Mouse (Mus musculus): ENCODE data around the gene Ceacam1.
"Not testable (repeated sequence)": the region's sequence is repeated elsewhere in the genome, so short reads cannot be mapped to it uniquely, and the experiment has no call there.

Gene Ceacam1

GRCm38 (mm10) chr7:25477091-25477751 lies at the start of gene Ceacam1:
Gene Ceacam1, minus strand, starts transcription at chr7:25477603.
- peak; percentile 67 for DNase-seq

GRCm38 (mm10) chr7:25516070-25516777 lies 38.8 kb upstream of the Ceacam1 start:
- not testable (repeated sequence) for DNase-seq

GRCm38 (mm10) chr7:25515667-25516066 lies 38.3 kb upstream of the Ceacam1 start:
- DNase-seq = not testable (repeated sequence)

GRCm38 (mm10) chr7:25509925-25510324 lies 32.5 kb upstream of the Ceacam1 start:
- DNase-seq = no peak

GRCm38 (mm10) chr7:25494649-25495048 lies 17.2 kb upstream of the Ceacam1 start:
- DNase-seq = no peak

GRCm38 (mm10) chr7:25490698-25491097 lies 13.3 kb upstream of the Ceacam1 start:
- DNase-seq = not testable (repeated sequence)

GRCm38 (mm10) chr7:25489382-25489781 lies 12.0 kb upstream of the Ceacam1 start:
- not testable (repeated sequence) for DNase-seq

- DNase-seq = peak; percentile 45
Observed at GRCm38 (mm10) chr7:25486186-25486585, 8.8 kb upstream of the Ceacam1 start.

GRCm38 (mm10) chr7:25485061-25485460 lies 7.7 kb upstream of the Ceacam1 start:
- no peak for DNase-seq

GRCm38 (mm10) chr7:25483133-25483735 lies 5.8 kb upstream of the Ceacam1 start:
- no peak for DNase-seq

- peak; percentile 24 for DNase-seq
Observed at GRCm38 (mm10) chr7:25480791-25481190, 3.4 kb upstream of the Ceacam1 start.

GRCm38 (mm10) chr7:25479440-25479839 lies 2.0 kb upstream of the Ceacam1 start:
- DNase-seq = peak; percentile 48

- not testable (repeated sequence) for DNase-seq
Observed at GRCm38 (mm10) chr7:25477752-25478093, 320 bp upstream of the Ceacam1 start.

- not testable (repeated sequence) for DNase-seq
Observed at GRCm38 (mm10) chr7:25471821-25472220, 5.6 kb downstream of the Ceacam1 start.

- DNase-seq = not testable (repeated sequence)
Observed at GRCm38 (mm10) chr7:25465586-25465985, 11.8 kb downstream of the Ceacam1 start.

GRCm38 (mm10) chr7:25465010-25465409 lies 12.4 kb downstream of the Ceacam1 start:
- no peak for DNase-seq

GRCm38 (mm10) chr7:25462033-25462337 lies 15.4 kb downstream of the Ceacam1 start:
- DNase-seq = not testable (repeated sequence)

GRCm38 (mm10) chr7:25461336-25462032 lies 15.9 kb downstream of the Ceacam1 start:
- not testable (repeated sequence) for DNase-seq

GRCm38 (mm10) chr7:25452103-25452502 lies 25.3 kb downstream of the Ceacam1 start:
- no peak for DNase-seq

GRCm38 (mm10) chr7:25449913-25450890 lies 27.2 kb downstream of the Ceacam1 start:
- DNase-seq = no peak

GRCm38 (mm10) chr7:25440816-25441153 lies 36.6 kb downstream of the Ceacam1 start:
- no peak for DNase-seq
